Mouse (Mus musculus): ENCODE measurements at regions not wholly inside any gene's neighbourhood (a gene's known extent, or its start where the extent isn't known, plus 50 kb on each side); places are given as distances from the start of the nearest gene placed in this dataset.

DNA sequence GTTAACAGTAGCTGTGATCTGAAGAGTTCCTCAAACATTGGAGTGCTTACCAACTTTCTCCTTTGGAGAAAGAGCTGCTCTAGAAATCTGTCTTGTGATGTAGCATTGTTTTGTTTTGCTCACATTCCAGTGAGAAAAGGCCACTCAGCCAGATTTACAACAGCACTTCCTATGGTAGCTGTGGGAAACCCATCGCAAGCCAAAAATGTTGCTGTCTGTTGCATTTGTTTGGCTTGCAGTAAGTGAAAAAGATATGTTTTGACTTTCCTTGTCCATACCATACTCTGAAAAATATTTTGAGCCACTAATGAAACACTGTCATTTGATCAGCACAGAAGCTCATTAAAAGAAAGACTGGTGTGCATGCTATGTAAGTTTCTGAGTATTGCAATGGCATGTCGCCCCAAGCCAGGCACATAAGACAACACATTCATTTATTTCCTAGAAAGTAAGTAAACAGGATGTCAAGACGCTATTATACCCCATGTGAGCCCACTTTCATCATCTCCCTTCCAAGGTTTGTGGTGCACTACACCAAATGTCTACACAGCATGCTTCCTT is 66.2 kb downstream of the Car2 start:
- H3K36me3 ChIP-seq (ENCODE audit: insufficient read depth): no peaks in the 10 kb centered on the region
- H3K27ac ChIP-seq (ENCODE audit: low read depth, low read length): no peak overlapping the region
- WGBS: 74% methylated on average over 3 of the region's 3 CpGs
- no peaks in the 10 kb centered on the region for H3K27me3 ChIP-seq (ENCODE audit: insufficient read depth, low read length)
- ATAC-seq (no peak), DNase-seq (no peak)
- no peaks in the 10 kb centered on the region for H3K9me3 ChIP-seq (ENCODE audit: low read length)
- no peak for TF ChIP-seq CTCF (IDR thresholded peaks at IDR 0.05; ENCODE audit: low read depth)
- H3K4me3 ChIP-seq (ENCODE audit: low read depth, low read length): no peak overlapping the region
- no peak overlapping the region for H3K4me2 ChIP-seq (ENCODE audit: low read depth)
- H3K9ac ChIP-seq: no peak overlapping the region
- no peaks in the 10 kb centered on the region for H3K4me1 ChIP-seq (ENCODE audit: insufficient read depth)

DNA sequence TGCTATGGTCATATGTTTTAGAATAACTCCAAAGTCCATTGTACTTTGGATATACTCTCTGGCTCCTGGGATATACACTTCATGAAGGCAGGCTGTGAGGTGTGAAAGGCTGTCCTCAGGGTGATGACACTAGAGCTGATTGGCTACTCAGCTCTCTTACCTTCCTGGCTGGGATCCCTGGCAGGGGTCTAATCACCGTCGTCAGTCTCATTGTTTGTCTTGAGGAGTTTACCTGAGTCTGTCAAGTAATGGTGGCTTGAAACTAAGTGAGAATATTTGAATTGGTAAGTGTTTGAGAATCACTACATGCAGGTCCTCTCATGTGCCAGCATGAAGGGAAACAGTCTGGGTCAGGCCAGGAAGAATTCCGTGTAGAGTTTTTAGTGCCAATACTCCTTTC is 66.9 kb downstream of the Car2 start:
- Histone ChIP-seq H3K9ac (no peak overlapping the region), H3K4me3 (ENCODE audit: low read depth, low read length) (no peak overlapping the region), H3K4me1 (ENCODE audit: insufficient read depth) (no peaks in the 10 kb centered on the region), H3K9me3 (ENCODE audit: low read length) (no peaks in the 10 kb centered on the region), H3K27me3 (ENCODE audit: insufficient read depth, low read length) (no peaks in the 10 kb centered on the region), H3K27ac (ENCODE audit: low read depth, low read length) (no peak overlapping the region), H3K36me3 (ENCODE audit: insufficient read depth) (no peaks in the 10 kb centered on the region), H3K4me2 (ENCODE audit: low read depth) (no peak overlapping the region)
- no peak for TF ChIP-seq CTCF (IDR thresholded peaks at IDR 0.05; ENCODE audit: low read depth)
- WGBS: 58% methylated on average over 3 of the region's 3 CpGs
- DNase-seq (no peak), ATAC-seq (no peak)

DNA sequence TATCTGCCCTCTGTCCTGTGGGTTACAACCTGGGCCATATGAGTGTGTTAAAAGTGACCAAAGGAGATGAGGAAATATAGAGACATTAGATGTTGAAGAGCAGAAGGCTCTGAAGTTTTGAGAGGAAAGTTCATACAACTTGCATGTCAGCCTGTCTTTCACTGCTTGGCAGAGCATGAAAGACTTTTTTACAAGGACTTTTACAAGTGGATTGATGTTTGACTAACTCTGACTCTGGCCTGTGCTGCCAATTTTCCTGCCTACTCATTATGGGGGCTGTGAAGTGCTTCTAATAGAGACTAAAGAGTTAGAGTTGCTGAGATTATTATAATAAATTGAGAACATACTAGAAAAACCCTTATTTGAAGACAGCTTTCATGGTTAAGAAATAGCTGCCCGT is 71.4 kb downstream of the Car2 start:
- no peak overlapping the region for H3K27ac ChIP-seq (ENCODE audit: low read depth, low read length)
- WGBS: 62% methylated on average over 1 of the region's 1 CpGs
- H3K4me1 ChIP-seq (ENCODE audit: insufficient read depth): no peaks in the 10 kb centered on the region
- no peaks in the 10 kb centered on the region for H3K27me3 ChIP-seq (ENCODE audit: insufficient read depth, low read length)
- no peak overlapping the region for H3K4me2 ChIP-seq (ENCODE audit: low read depth)
- DNase-seq (no peak), ATAC-seq (no peak)
- H3K9ac ChIP-seq: no peak overlapping the region
- no peak overlapping the region for H3K4me3 ChIP-seq (ENCODE audit: low read depth, low read length)
- H3K36me3 ChIP-seq (ENCODE audit: insufficient read depth): no peaks in the 10 kb centered on the region
- no peaks in the 10 kb centered on the region for H3K9me3 ChIP-seq (ENCODE audit: low read length)
- TF ChIP-seq CTCF (IDR thresholded peaks at IDR 0.05; ENCODE audit: low read depth): no peak

DNA sequence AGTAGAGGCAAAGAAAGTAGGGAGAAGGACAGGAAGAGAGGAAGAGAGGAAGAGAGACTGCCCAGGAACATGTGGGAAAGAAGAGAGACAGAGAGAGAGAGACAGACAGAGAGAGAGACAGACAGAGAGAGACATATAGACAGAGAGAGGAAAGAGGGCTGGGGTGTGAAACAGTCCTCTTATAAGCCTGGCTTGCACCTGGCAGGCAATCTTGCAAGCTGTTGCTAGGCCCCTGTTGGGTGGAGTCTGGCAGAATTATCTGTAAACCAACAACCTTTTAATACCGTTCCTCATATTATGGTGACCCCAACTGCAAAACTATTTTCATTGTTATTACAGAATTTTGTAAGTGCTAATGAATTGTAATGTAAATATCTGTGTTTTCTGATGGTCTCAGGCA is 72.2 kb downstream of the Car2 start:
- Histone ChIP-seq H3K9ac (no peak overlapping the region), H3K4me3 (ENCODE audit: low read depth, low read length) (no peak overlapping the region), H3K4me1 (ENCODE audit: insufficient read depth) (no peaks in the 10 kb centered on the region), H3K27ac (ENCODE audit: low read depth, low read length) (no peak overlapping the region), H3K4me2 (ENCODE audit: low read depth) (no peak overlapping the region), H3K27me3 (ENCODE audit: insufficient read depth, low read length) (no peaks in the 10 kb centered on the region), H3K9me3 (ENCODE audit: low read length) (no peaks in the 10 kb centered on the region), H3K36me3 (ENCODE audit: insufficient read depth) (no peaks in the 10 kb centered on the region)
- DNase-seq (no peak), ATAC-seq (no peak)
- WGBS: 86% methylated on average over 1 of the region's 1 CpGs
- no peak for TF ChIP-seq CTCF (IDR thresholded peaks at IDR 0.05; ENCODE audit: low read depth)

DNA sequence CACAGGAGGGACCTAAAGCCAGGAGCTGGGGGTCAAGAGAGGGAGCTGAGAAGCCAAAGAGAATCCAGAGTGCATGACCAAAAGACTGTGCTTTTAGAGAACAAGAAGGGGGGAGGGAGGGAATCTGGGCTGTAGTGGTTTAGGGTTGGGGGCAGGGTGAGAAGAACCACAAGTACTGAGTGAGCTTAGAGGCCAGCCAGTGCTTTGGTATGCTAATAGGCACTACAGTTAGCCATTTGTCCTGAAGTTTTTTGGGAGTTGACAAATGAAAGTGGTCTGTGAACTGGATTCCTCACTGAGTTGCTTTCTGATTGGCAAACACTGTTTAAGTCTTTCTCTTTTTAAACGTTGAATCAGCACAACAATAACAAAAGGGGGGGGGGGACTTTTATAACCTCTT is 73.5 kb downstream of the Car2 start:
- no peaks in the 10 kb centered on the region for H3K27me3 ChIP-seq (ENCODE audit: insufficient read depth, low read length)
- no peaks in the 10 kb centered on the region for H3K36me3 ChIP-seq (ENCODE audit: insufficient read depth)
- H3K4me1 ChIP-seq (ENCODE audit: insufficient read depth): no peaks in the 10 kb centered on the region
- TF ChIP-seq CTCF (IDR thresholded peaks at IDR 0.05; ENCODE audit: low read depth): no peak
- no peak overlapping the region for H3K4me2 ChIP-seq (ENCODE audit: low read depth)
- no peak overlapping the region for H3K9ac ChIP-seq
- WGBS: 0% methylated on average over 1 of the region's 1 CpGs
- H3K27ac ChIP-seq (ENCODE audit: low read depth, low read length): no peak overlapping the region
- ATAC-seq: peak; percentile 91
- DNase-seq: peak; percentile 21
- no peaks in the 10 kb centered on the region for H3K9me3 ChIP-seq (ENCODE audit: low read length)
- H3K4me3 ChIP-seq (ENCODE audit: low read depth, low read length): no peak overlapping the region

DNA sequence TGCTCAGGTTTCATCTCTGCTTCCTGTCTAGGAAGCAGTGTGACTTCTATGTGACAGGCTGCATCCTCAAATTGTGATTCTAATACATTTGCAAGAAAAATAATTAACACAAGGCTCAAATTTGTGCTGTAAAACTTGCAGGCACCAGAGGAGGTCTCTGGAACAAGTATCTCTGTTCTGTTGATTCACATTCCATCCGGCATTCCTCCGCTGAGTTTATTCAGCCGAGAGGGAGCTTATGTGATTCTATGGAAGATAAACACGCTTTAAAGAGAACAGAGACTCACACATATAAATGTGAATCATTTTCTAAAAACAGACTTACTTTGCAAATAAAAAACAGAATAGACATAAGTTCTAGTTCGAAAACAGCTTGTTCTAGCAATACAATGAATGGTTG is 78.7 kb downstream of the Car2 start:
- Histone ChIP-seq H3K27ac (ENCODE audit: low read depth, low read length) (no peak overlapping the region), H3K27me3 (ENCODE audit: insufficient read depth, low read length) (no peaks in the 10 kb centered on the region), H3K9ac (no peak overlapping the region), H3K4me2 (ENCODE audit: low read depth) (no peak overlapping the region), H3K9me3 (ENCODE audit: low read length) (no peaks in the 10 kb centered on the region), H3K36me3 (ENCODE audit: insufficient read depth) (no peaks in the 10 kb centered on the region), H3K4me1 (ENCODE audit: insufficient read depth) (no peaks in the 10 kb centered on the region), H3K4me3 (ENCODE audit: low read depth, low read length) (no peak overlapping the region)
- TF ChIP-seq CTCF (IDR thresholded peaks at IDR 0.05; ENCODE audit: low read depth): no peak
- DNase-seq: no peak
- no peak for ATAC-seq
- WGBS: 79% methylated on average over 5 of the region's 5 CpGs

DNA sequence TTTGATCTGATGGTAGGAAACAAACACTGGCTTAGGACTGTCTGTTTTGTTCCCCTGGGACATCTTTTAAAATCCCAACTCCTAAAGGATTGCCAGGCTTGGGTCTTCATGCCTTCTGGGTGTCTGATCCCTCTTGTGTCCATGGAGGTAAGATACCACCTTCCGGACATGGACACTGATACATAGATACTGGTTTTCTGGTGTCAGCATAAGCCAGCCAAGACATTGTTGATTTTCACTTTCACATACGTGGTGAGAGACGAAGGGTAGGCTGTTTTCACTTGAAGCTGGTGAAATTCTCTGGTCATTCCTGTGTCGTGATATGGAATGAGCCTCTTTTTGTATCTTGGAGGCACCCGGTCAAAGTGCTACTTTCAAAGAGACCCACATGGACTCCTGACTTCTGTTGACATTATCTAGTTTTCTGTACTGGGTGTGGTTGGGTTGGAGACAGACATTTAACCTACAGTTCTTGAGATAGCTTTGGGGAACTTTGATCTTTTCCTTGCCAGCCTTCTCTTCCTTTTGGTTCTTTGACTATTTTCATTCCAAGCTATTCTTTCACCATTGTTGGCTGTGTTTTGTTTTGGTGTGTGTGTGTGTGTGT is 79.5 kb downstream of the Car2 start:
- no peaks in the 10 kb centered on the region for H3K27me3 ChIP-seq (ENCODE audit: insufficient read depth, low read length)
- no peak for DNase-seq
- no peak for TF ChIP-seq CTCF (IDR thresholded peaks at IDR 0.05; ENCODE audit: low read depth)

More for the DNA sequence above, 79.5 kb downstream of the Car2 start:
- no peak for ATAC-seq
- Histone ChIP-seq H3K4me2 (ENCODE audit: low read depth) (no peak overlapping the region), H3K9ac (no peak overlapping the region), H3K4me3 (ENCODE audit: low read depth, low read length) (no peak overlapping the region), H3K4me1 (ENCODE audit: insufficient read depth) (no peaks in the 10 kb centered on the region), H3K27ac (ENCODE audit: low read depth, low read length) (no peak overlapping the region), H3K36me3 (ENCODE audit: insufficient read depth) (no peaks in the 10 kb centered on the region), H3K9me3 (ENCODE audit: low read length) (no peaks in the 10 kb centered on the region)
- 93% methylated on average over 5 of the region's 5 CpGs for WGBS
